Mouse (Mus musculus): ENCODE measurements around the gene Dcdc2b.

GRCm38 (mm10) chr4:129610472-129610871, 3.6 kb downstream of the Dcdc2b start:
- TF ChIP-seq CTCF (IDR thresholded peaks at IDR 0.05; ENCODE audit: low read depth) (no peak), EP300 (optimal IDR thresholded peaks at IDR 0.05) (no peak)

All from stomach, postnatal 0 days (tissue).